Mouse (Mus musculus) embryonic facial prominence, embryonic 13.5 days (tissue): ENCODE measurements around the gene Tnfrsf1a. TPM values are rescaled to one million over a fixed set of nuclear protein-coding genes. Genes with fewer than 3 reads are reported as not detected.

Experiments used
- ATAC-seq: fragments of 200-750 bp; cut with Nextera tagmentation; 2 replicates; pipeline ENCODE4 v1.8.0; 2017; ENCODE audit warnings: low read depth; ENCODE audit not compliant: insufficient number of reproducible peaks, insufficient read depth, low FRiP score, low TSS enrichment
- H3K27ac ChIP-seq: fragments of 300-500 bp; sonication (generic); 2 replicates; pipeline ENCODE4 v1.5.1; 2015; ENCODE audit warnings: moderate library complexity, mild to moderate bottlenecking, inconsistent platforms
- H3K27me3 ChIP-seq: fragments of 300-500 bp; sonication (generic); 2 replicates; pipeline ENCODE4 v1.6.1; 2015; ENCODE audit warnings: mild to moderate bottlenecking, inconsistent platforms
- H3K36me3 ChIP-seq: fragments of 300-500 bp; sonication (generic); 2 replicates; pipeline ENCODE4 v1.6.1; 2015; ENCODE audit warnings: mild to moderate bottlenecking, inconsistent platforms
- H3K4me1 ChIP-seq: fragments of 300-500 bp; sonication (generic); 2 replicates; pipeline ENCODE4 v1.6.1; 2015; ENCODE audit warnings: inconsistent platforms
- H3K4me2 ChIP-seq: fragments of 300-500 bp; sonication (generic); 2 replicates; pipeline ENCODE4 v1.6.1; 2015; ENCODE audit warnings: moderate library complexity, mild to moderate bottlenecking, inconsistent platforms
- H3K4me3 ChIP-seq: fragments of 300-500 bp; sonication (generic); 2 replicates; pipeline ENCODE4 v1.5.1; 2015; ENCODE audit warnings: mild to moderate bottlenecking, inconsistent platforms
- H3K9ac ChIP-seq: fragments of 300-500 bp; sonication (generic); 2 replicates; pipeline ENCODE4 v1.6.1; 2015; ENCODE audit warnings: mild to moderate bottlenecking, inconsistent platforms
- H3K9me3 ChIP-seq: fragments of 300-500 bp; sonication (generic); 2 replicates; pipeline ENCODE4 v1.6.1; 2016; ENCODE audit warnings: inconsistent platforms
- WGBS: fragments of 180-500 bp; shearing (Covaris S2); methylation state at CpG from one replicate; pipeline ENCODE4 v1.1.7; 2015; ENCODE audit warnings: mixed read lengths; 5-methylcytosine and 5-hydroxymethylcytosine counted together
- polyA plus RNA-seq: library from polyadenylated mRNA; unstranded; fragments of >200 nt; fragmentation: Nextera tagmentation; extraction: Ambion mirVana; gene quantifications from 2 replicates; pipeline ENCODE4 v1.2.1, GENCODE M21; 2015

The Tnfrsf1a gene
- polyA plus RNA-seq, 1 experiment from 2014 or later, result 67.9 TPM

- peaks cover 54% of the 10 kb centered on the region for H3K36me3 ChIP-seq
- H3K9ac ChIP-seq, result 0 out of 2 replicates have a peak overlapping the region, but pooled peaks have one; percentile 16
Observed at GRCm38 (mm10) chr6:125357334-125357733, 8.2 kb downstream of the Tnfrsf1a start.

GRCm38 (mm10) chr6:125359999-125360398, 10.8 kb downstream of the Tnfrsf1a start:
- no peak for ATAC-seq
- H3K4me3 ChIP-seq, result no peak overlapping the region
- peaks cover 22% of the 10 kb centered on the region for H3K27me3 ChIP-seq
- H3K4me1 ChIP-seq, result peaks cover 40% of the 10 kb centered on the region
- peaks cover 61% of the 10 kb centered on the region for H3K36me3 ChIP-seq
- no peak overlapping the region for H3K4me2 ChIP-seq
- 50% methylated on average over 9 of the region's 9 CpGs for WGBS
- no peak overlapping the region for H3K27ac ChIP-seq
- no peaks in the 10 kb centered on the region for H3K9me3 ChIP-seq
- no peak overlapping the region for H3K9ac ChIP-seq

More at GRCm38 (mm10) chr6:125357334-125357733, 8.2 kb downstream of the Tnfrsf1a start:
- H3K27me3 ChIP-seq, result peaks cover 2% of the 10 kb centered on the region; the same call in 1 of the 2 replicates
- H3K4me1 ChIP-seq, result peaks cover 45% of the 10 kb centered on the region
- no peak overlapping the region for H3K4me3 ChIP-seq
- no peak overlapping the region for H3K27ac ChIP-seq
- 82% methylated on average over 15 of the region's 15 CpGs for WGBS
- no peak overlapping the region for H3K4me2 ChIP-seq
- H3K9me3 ChIP-seq, result no peaks in the 10 kb centered on the region
- ATAC-seq, result no peak

GRCm38 (mm10) chr6:125360846-125361245, 11.7 kb downstream of the Tnfrsf1a start:
- Histone ChIP-seq H3K4me1 (peaks cover 31% of the 10 kb centered on the region), H3K4me3 (no peak overlapping the region), H3K36me3 (peaks cover 61% of the 10 kb centered on the region), H3K4me2 (no peak overlapping the region), H3K9me3 (no peaks in the 10 kb centered on the region), H3K9ac (no peak overlapping the region), H3K27me3 (peaks cover 22% of the 10 kb centered on the region), H3K27ac (no peak overlapping the region)
- no peak for ATAC-seq
- WGBS, result 66% methylated on average over 9 of the region's 9 CpGs

- H3K36me3 ChIP-seq, result peaks cover 61% of the 10 kb centered on the region
- no peak overlapping the region for H3K4me2 ChIP-seq
- H3K9ac ChIP-seq, result no peak overlapping the region
- H3K4me3 ChIP-seq, result no peak overlapping the region
- H3K27me3 ChIP-seq, result peaks cover 22% of the 10 kb centered on the region
- H3K4me1 ChIP-seq, result peaks cover 24% of the 10 kb centered on the region
- no peak for ATAC-seq
- no peak overlapping the region for H3K27ac ChIP-seq
- WGBS, result 36% methylated on average over 38 of the region's 38 CpGs
- H3K9me3 ChIP-seq, result no peaks in the 10 kb centered on the region
Observed at GRCm38 (mm10) chr6:125361467-125362291, 12.5 kb downstream of the Tnfrsf1a start.

GRCm38 (mm10) chr6:125363021-125363420, 13.9 kb downstream of the Tnfrsf1a start:
- no peak overlapping the region for H3K27ac ChIP-seq
- H3K27me3 ChIP-seq, result peaks cover 22% of the 10 kb centered on the region
- H3K36me3 ChIP-seq, result peaks cover 50% of the 10 kb centered on the region
- 28% methylated on average over 15 of the region's 15 CpGs for WGBS
- H3K9me3 ChIP-seq, result no peaks in the 10 kb centered on the region
- H3K9ac ChIP-seq, result peak overlapping the region; percentile 21; the same call in 1 of the 2 replicates
- peak overlapping the region; percentile 48 for H3K4me2 ChIP-seq
- ATAC-seq, result no peak
- peaks cover 28% of the 10 kb centered on the region for H3K4me1 ChIP-seq
- 0 out of 2 replicates have a peak overlapping the region, but pooled peaks have one; percentile 16 for H3K4me3 ChIP-seq

GRCm38 (mm10) chr6:125363451-125364242, 14.5 kb downstream of the Tnfrsf1a start:
- peak overlapping the region; percentile 21; the same call in 1 of the 2 replicates for H3K9ac ChIP-seq
- H3K4me2 ChIP-seq, result peak overlapping the region; percentile 48
- no peak overlapping the region for H3K27ac ChIP-seq
- H3K36me3 ChIP-seq, result peaks cover 44% of the 10 kb centered on the region
- peaks cover 22% of the 10 kb centered on the region for H3K27me3 ChIP-seq
- no peaks in the 10 kb centered on the region for H3K9me3 ChIP-seq
- 14% methylated on average over 23 of the region's 23 CpGs for WGBS
- no peak for ATAC-seq
- 0 out of 2 replicates have a peak overlapping the region, but pooled peaks have one; percentile 16 for H3K4me3 ChIP-seq
- peaks cover 34% of the 10 kb centered on the region for H3K4me1 ChIP-seq

GRCm38 (mm10) chr6:125364448-125364847, 15.3 kb downstream of the Tnfrsf1a start:
- Histone ChIP-seq H3K4me3 (no peak overlapping the region), H3K36me3 (peaks cover 36% of the 10 kb centered on the region), H3K27ac (no peak overlapping the region), H3K4me2 (peak overlapping the region; percentile 20), H3K9ac (peak overlapping the region; percentile 7; the same call in 1 of the 2 replicates), H3K9me3 (no peaks in the 10 kb centered on the region), H3K4me1 (peaks cover 40% of the 10 kb centered on the region), H3K27me3 (peaks cover 22% of the 10 kb centered on the region)
- WGBS, result 7% methylated on average over 8 of the region's 8 CpGs
- no peak for ATAC-seq

GRCm38 (mm10) chr6:125365522-125365921, 16.4 kb downstream of the Tnfrsf1a start:
- H3K4me3 ChIP-seq, result no peak overlapping the region
- ATAC-seq, result no peak
- H3K36me3 ChIP-seq, result peaks cover 25% of the 10 kb centered on the region
- H3K4me2 ChIP-seq, result no peak overlapping the region
- peaks cover 22% of the 10 kb centered on the region for H3K27me3 ChIP-seq
- WGBS, result 82% methylated on average over 5 of the region's 5 CpGs
- H3K27ac ChIP-seq, result no peak overlapping the region
- peaks cover 40% of the 10 kb centered on the region for H3K4me1 ChIP-seq
- H3K9me3 ChIP-seq, result no peaks in the 10 kb centered on the region
- H3K9ac ChIP-seq, result no peak overlapping the region

GRCm38 (mm10) chr6:125366133-125366532, 17.0 kb downstream of the Tnfrsf1a start:
- ATAC-seq, result no peak
- H3K27ac ChIP-seq, result no peak overlapping the region
- no peak overlapping the region for H3K4me2 ChIP-seq
- H3K27me3 ChIP-seq, result peaks cover 22% of the 10 kb centered on the region
- no peak overlapping the region for H3K9ac ChIP-seq
- peaks cover 19% of the 10 kb centered on the region for H3K36me3 ChIP-seq
- H3K4me1 ChIP-seq, result peaks cover 40% of the 10 kb centered on the region
- H3K4me3 ChIP-seq, result no peak overlapping the region
- no peaks in the 10 kb centered on the region for H3K9me3 ChIP-seq
- 84% methylated on average over 1 of the region's 1 CpGs for WGBS

GRCm38 (mm10) chr6:125367758-125368371, 18.7 kb downstream of the Tnfrsf1a start:
- no peaks in the 10 kb centered on the region for H3K9me3 ChIP-seq
- H3K27me3 ChIP-seq, result peaks cover 14% of the 10 kb centered on the region
- H3K27ac ChIP-seq, result peak overlapping the region; percentile 75
- H3K9ac ChIP-seq, result no peak overlapping the region
- no peak; the same call in 1 of the 2 replicates for ATAC-seq
- H3K4me1 ChIP-seq, result peaks cover 33% of the 10 kb centered on the region
- no peak overlapping the region for H3K4me3 ChIP-seq
- peaks cover 2% of the 10 kb centered on the region; the same call in 1 of the 2 replicates for H3K36me3 ChIP-seq
- H3K4me2 ChIP-seq, result 0 out of 2 replicates have a peak overlapping the region, but pooled peaks have one; percentile 9
- 31% methylated on average over 4 of the region's 4 CpGs for WGBS

GRCm38 (mm10) chr6:125377042-125377441, 27.9 kb downstream of the Tnfrsf1a start:
- Histone ChIP-seq H3K4me3 (no peak overlapping the region), H3K27ac (peak overlapping the region; percentile 70; the same call in 1 of the 2 replicates), H3K36me3 (no peaks in the 10 kb centered on the region), H3K9ac (no peak overlapping the region), H3K4me2 (peak overlapping the region; percentile 7; the same call in 1 of the 2 replicates), H3K27me3 (peaks cover 56% of the 10 kb centered on the region), H3K9me3 (no peaks in the 10 kb centered on the region), H3K4me1 (peaks cover 37% of the 10 kb centered on the region)
- no peak for ATAC-seq
- 54% methylated on average over 6 of the region's 6 CpGs for WGBS
